Mouse (Mus musculus) embryonic facial prominence, embryonic 10.5 days (tissue): ENCODE results near the gene Pax7. TPM values are rescaled to one million over a fixed set of nuclear protein-coding genes. Genes with fewer than 3 reads are reported as not detected.

Source experiments
- DNase-seq: peaks from one replicate; pipeline ENCODE4 v3.0.0-alpha.2; 2017; ENCODE audit warnings: low spot score
- H3K27ac ChIP-seq: fragments of 300-500 bp; sonication (generic); replicated peaks from 2 replicates; pipeline ENCODE4 v1.5.1; 2016; ENCODE audit warnings: mild to moderate bottlenecking
- H3K27me3 ChIP-seq: fragments of 300-500 bp; sonication (generic); replicated peaks from 2 replicates; pipeline ENCODE4 v1.6.1; 2016; ENCODE audit warnings: low read depth, mild to moderate bottlenecking; ENCODE audit not compliant: poor library complexity, severe bottlenecking
- H3K36me3 ChIP-seq: fragments of 300-500 bp; sonication (generic); replicated peaks from 2 replicates; pipeline ENCODE4 v1.6.1; 2016; ENCODE audit warnings: mild to moderate bottlenecking, moderate library complexity
- H3K4me1 ChIP-seq: fragments of 300-500 bp; sonication (generic); 2 replicates; pipeline ENCODE4 v1.6.1; 2016
- H3K4me3 ChIP-seq: fragments of 300-500 bp; sonication (generic); 2 replicates; pipeline ENCODE4 v1.5.1; 2016; ENCODE audit warnings: mild to moderate bottlenecking, moderate library complexity
- H3K9me3 ChIP-seq: fragments of 300-500 bp; sonication (generic); 2 replicates; pipeline ENCODE4 v1.6.1; 2016; ENCODE audit warnings: mild to moderate bottlenecking
- WGBS: fragments of 180-500 bp; shearing (Covaris S2); methylation state at CpG from one replicate; pipeline ENCODE4 v1.1.7; 2016; 5-methylcytosine and 5-hydroxymethylcytosine counted together
- polyA plus RNA-seq: library from polyadenylated mRNA; unstranded; fragments of >200 nt; fragmentation: Nextera tagmentation; extraction: Ambion mirVana; gene quantifications from 2 replicates; pipeline ENCODE4 v1.2.1, GENCODE M21; 2016

Gene Pax7
- polyA plus RNA-seq, 1 experiment from 2014 or later, result 2.6 TPM

- Histone ChIP-seq H3K4me3 (no peak overlapping the region), H3K27ac (no peak overlapping the region), H3K27me3 (peaks cover 36% of the 10 kb centered on the region), H3K36me3 (no peaks in the 10 kb centered on the region), H3K4me1 (peaks cover 27% of the 10 kb centered on the region), H3K9me3 (no peaks in the 10 kb centered on the region)
- 89% methylated on average over 10 of the region's 10 CpGs for WGBS
- DNase-seq, result no peak
Observed at GRCm38 (mm10) chr4:139716477-139717169, 116.7 kb downstream of the Pax7 start.

DNA sequence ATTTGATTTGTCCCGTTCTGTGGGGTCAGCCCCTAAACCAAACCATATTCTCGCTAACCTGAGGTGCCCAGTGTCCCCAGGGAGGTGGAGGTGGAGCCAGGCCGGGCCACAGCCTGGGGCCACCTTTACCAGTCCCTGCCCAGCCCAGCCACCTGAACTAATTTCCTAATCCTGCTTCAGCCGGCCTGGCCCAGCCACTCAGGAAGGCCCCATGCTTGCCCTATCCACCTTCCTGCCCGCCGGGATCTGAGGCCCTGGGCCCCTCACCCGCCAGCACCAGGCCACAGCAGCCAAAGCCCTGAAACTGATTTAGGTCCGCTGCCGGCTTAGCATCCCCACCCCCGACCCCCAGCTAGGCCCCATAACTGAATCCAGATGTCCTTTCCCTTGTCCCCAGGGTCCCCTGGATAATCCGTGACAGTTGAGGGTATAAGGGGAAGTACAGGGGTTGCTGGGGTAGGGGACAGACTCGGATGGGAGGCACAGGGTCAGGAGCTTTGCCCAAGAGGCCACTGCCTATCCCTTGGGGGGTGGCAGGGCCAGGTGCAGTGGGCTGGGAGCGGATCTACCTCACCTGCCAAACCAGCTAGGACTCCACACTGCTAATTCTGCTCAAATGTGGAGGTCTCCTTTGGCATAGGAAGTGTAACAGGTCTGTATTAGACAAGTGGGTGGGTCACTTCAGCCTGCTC, 117.9 kb downstream of the Pax7 start:
- DNase-seq, result peak; percentile 80
- H3K27ac ChIP-seq, result peak overlapping the region; percentile 67
- H3K27me3 ChIP-seq, result peaks cover 48% of the 10 kb centered on the region
- H3K9me3 ChIP-seq, result no peaks in the 10 kb centered on the region
- H3K36me3 ChIP-seq, result no peaks in the 10 kb centered on the region
- peaks cover 36% of the 10 kb centered on the region for H3K4me1 ChIP-seq
- 17% methylated on average over 13 of the region's 13 CpGs for WGBS
- H3K4me3 ChIP-seq, result 0 out of 2 replicates have a peak overlapping the region, but pooled peaks have one; percentile 8

GRCm38 (mm10) chr4:139710467-139711334, 122.6 kb downstream of the Pax7 start:
- no peak overlapping the region; the same call in none of the 2 replicates for H3K27ac ChIP-seq
- peaks cover 31% of the 10 kb centered on the region for H3K4me1 ChIP-seq
- DNase-seq, result no peak
- H3K36me3 ChIP-seq, result no peaks in the 10 kb centered on the region
- H3K4me3 ChIP-seq, result no peak overlapping the region
- H3K9me3 ChIP-seq, result no peaks in the 10 kb centered on the region
- H3K27me3 ChIP-seq, result peaks cover 52% of the 10 kb centered on the region
- WGBS, result 42% methylated on average over 25 of the region's 25 CpGs

DNA sequence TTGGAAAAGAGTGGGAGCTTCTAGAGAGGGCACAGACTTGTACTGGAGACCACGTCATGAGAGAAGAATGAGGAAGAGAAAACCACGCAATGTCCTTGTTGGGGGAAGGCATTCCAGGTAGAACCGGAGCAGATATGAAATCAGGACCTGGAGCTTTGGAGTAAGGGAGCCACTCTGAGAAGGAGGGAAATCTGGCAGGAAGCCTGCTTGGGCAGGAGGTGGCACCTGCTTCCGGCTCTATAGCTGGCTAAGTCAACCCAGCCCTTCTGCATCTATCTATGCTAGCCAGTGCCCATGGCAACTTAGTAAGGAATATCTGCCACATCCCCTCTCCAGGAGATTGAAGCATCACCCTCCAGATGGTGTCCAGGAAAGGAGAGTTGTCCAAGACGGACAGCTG, 127.3 kb downstream of the Pax7 start:
- 91% methylated on average over 5 of the region's 5 CpGs for WGBS
- Histone ChIP-seq H3K4me1 (peaks cover 9% of the 10 kb centered on the region; the same call in 1 of the 2 replicates), H3K9me3 (no peaks in the 10 kb centered on the region), H3K4me3 (no peak overlapping the region), H3K36me3 (no peaks in the 10 kb centered on the region), H3K27me3 (peaks cover 31% of the 10 kb centered on the region), H3K27ac (no peak overlapping the region)
- DNase-seq, result no peak

- Histone ChIP-seq H3K27me3 (peaks cover 20% of the 10 kb centered on the region), H3K27ac (no peak overlapping the region), H3K9me3 (no peaks in the 10 kb centered on the region), H3K4me3 (no peak overlapping the region), H3K4me1 (peaks cover 4% of the 10 kb centered on the region; the same call in 1 of the 2 replicates), H3K36me3 (no peaks in the 10 kb centered on the region)
- 84% methylated on average over 11 of the region's 11 CpGs for WGBS
- DNase-seq, result no peak
Observed at GRCm38 (mm10) chr4:139703468-139703867, 129.9 kb downstream of the Pax7 start.

GRCm38 (mm10) chr4:139702914-139703313, 130.4 kb downstream of the Pax7 start:
- Histone ChIP-seq H3K27ac (no peak overlapping the region), H3K9me3 (no peaks in the 10 kb centered on the region), H3K27me3 (peaks cover 25% of the 10 kb centered on the region), H3K4me1 (peaks cover 10% of the 10 kb centered on the region), H3K36me3 (no peaks in the 10 kb centered on the region), H3K4me3 (no peak overlapping the region)
- WGBS, result 69% methylated on average over 4 of the region's 4 CpGs
- DNase-seq, result no peak

DNA sequence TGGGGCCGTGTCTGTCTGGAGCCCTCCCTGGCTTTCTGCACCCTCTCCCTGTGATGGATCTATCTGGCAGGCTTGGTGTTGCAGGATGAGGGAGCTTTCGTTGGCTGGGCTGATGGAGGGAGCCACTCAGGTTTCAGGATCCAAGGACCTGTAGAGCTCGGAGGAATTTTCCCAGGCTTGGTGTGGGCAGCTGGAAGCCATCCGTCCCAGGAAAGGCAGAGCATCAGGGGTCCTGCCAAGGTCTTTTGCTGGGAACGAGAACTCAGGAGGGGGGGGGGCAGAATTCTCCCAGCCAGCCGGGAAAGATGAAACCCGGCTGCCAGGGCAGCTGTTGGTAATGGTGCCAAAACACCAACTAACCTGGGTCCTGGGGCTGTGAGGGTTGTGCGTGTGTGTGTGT, 134.7 kb downstream of the Pax7 start:
- Histone ChIP-seq H3K36me3 (no peaks in the 10 kb centered on the region), H3K4me3 (no peak overlapping the region), H3K9me3 (no peaks in the 10 kb centered on the region), H3K4me1 (peaks cover 18% of the 10 kb centered on the region), H3K27ac (no peak overlapping the region), H3K27me3 (peaks cover 42% of the 10 kb centered on the region)
- DNase-seq, result no peak
- WGBS, result 65% methylated on average over 8 of the region's 8 CpGs

DNA sequence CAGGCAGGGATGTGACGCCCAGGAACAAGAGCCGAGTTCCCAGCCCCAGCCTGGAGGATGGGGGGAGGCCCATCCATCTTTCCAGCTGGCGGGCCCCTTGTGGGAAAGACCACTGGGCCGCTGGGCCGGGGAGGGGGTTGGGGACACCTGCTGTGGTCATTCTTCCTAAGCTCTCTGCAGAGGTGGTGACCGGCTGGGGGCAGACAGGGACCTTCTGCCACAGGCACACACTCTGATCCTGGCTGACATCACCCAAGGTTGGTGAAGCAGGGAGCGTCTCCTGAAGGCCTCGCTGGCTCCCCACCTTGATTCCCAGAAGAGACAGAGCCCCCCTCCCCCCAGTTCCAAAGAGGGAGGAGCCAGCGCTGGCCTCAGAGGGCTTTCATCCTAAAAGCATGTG, 135.6 kb downstream of the Pax7 start:
- H3K27me3 ChIP-seq, result peaks cover 50% of the 10 kb centered on the region
- DNase-seq, result peak; percentile 47
- H3K4me3 ChIP-seq, result no peak overlapping the region
- H3K9me3 ChIP-seq, result no peaks in the 10 kb centered on the region
- peaks cover 26% of the 10 kb centered on the region for H3K4me1 ChIP-seq
- no peaks in the 10 kb centered on the region for H3K36me3 ChIP-seq
- H3K27ac ChIP-seq, result peak overlapping the region; percentile 27
- 6% methylated on average over 9 of the region's 9 CpGs for WGBS

DNA sequence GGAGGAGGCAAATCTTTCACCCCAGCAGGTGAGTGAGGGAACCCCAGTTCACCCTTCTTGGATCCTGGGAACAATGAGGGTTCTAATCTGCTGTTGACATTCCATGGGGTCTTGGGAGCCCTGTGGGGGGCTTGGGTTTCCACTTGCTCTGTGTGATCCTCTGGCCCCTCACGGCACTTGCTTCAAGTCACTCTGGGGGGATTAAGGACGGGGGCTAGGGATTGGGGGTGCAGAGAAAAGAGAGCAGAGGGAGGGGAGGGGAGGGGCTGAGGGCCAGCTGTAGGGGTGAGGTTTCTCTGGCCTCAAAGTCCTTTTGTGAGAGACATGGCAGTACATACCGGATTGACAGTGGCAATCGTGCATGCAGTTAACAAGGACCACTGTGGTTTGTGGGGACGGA, 140.0 kb downstream of the Pax7 start:
- DNase-seq, result no peak
- peaks cover 25% of the 10 kb centered on the region for H3K4me1 ChIP-seq
- no peaks in the 10 kb centered on the region for H3K9me3 ChIP-seq
- no peak overlapping the region for H3K4me3 ChIP-seq
- 32% methylated on average over 5 of the region's 5 CpGs for WGBS
- peaks cover 69% of the 10 kb centered on the region for H3K27me3 ChIP-seq
- 0 out of 2 replicates have a peak overlapping the region, but pooled peaks have one; percentile 32 for H3K27ac ChIP-seq
- no peaks in the 10 kb centered on the region for H3K36me3 ChIP-seq

DNA sequence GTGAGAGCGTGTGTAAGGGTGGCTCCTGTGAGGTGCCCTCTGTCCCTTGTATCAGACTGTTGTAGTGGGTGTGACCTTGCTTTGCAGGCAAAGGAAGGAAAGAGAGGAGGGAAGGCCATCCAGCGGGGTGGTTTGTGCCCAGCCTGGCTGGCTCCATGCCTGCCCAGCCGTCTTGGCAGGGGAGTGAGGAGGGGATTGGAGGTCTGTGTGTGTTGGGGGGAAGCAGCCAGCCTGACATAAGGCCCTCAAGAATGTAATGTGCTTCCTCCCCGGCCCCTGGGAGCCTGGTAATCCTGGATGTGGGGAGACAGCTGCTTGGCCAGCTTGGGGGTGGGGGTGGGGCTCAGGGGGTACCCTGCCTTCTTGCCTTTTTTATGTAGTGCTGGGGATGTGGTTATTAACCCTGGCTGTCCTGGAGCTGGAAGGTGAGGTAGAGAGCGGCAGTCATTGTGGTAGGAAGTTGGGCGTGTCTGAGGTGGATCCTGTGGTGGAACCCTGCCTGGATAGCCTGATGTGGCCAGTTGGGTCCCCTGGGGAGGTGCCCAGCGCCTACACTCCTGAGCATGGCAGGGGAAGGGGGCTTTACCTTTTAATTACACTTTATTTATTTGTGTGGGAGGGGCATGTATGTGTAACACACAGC, 143.6 kb downstream of the Pax7 start:
- 35% methylated on average over 7 of the region's 7 CpGs for WGBS
- no peaks in the 10 kb centered on the region for H3K36me3 ChIP-seq
- peaks cover 15% of the 10 kb centered on the region for H3K4me1 ChIP-seq
- peaks cover 62% of the 10 kb centered on the region for H3K27me3 ChIP-seq
- H3K27ac ChIP-seq, result no peak overlapping the region
- no peaks in the 10 kb centered on the region for H3K9me3 ChIP-seq
- no peak for DNase-seq
- H3K4me3 ChIP-seq, result no peak overlapping the region

DNA sequence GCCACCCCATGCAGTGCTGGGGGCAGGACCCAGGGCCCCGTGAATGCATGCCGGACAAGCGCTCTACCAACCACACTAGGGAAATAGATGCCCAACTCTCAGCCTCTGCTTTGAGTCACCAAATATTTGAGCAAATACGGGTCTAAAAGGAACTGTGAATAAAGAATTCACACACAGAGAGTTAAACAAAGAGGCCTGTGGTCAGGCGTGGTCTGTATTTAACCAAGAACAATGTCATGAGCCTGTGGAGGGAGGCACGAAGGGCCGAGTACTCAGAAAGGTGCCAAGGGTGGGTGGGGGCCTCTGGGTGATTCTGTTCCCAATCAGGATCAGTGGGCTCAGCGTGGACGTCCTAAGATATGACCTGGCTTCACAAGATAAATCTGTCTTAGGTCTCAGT, 145.3 kb downstream of the Pax7 start:
- H3K27ac ChIP-seq, result no peak overlapping the region
- H3K4me1 ChIP-seq, result peaks cover 7% of the 10 kb centered on the region
- no peaks in the 10 kb centered on the region for H3K36me3 ChIP-seq
- 72% methylated on average over 9 of the region's 9 CpGs for WGBS
- no peak overlapping the region for H3K4me3 ChIP-seq
- H3K9me3 ChIP-seq, result no peaks in the 10 kb centered on the region
- DNase-seq, result no peak
- peaks cover 49% of the 10 kb centered on the region for H3K27me3 ChIP-seq
